Mouse (Mus musculus) neural tube, embryonic 11.5 days (tissue): ENCODE results near the gene Ppm1d. TPM values are rescaled to one million over a fixed set of nuclear protein-coding genes. Genes with fewer than 3 reads are reported as not detected.

Source experiments
- ATAC-seq: fragments of 200-750 bp; cut with Nextera tagmentation; 2 replicates; pipeline ENCODE4 v1.8.0; 2017; ENCODE audit warnings: moderate number of reproducible peaks, mild to moderate bottlenecking, moderate TSS enrichment, moderate library complexity; ENCODE audit not compliant: insufficient read depth, low FRiP score, low TSS enrichment
- DNase-seq: peaks from one replicate; pipeline ENCODE4 v3.0.0-alpha.2; 2015; ENCODE audit warnings: low spot score
- H3K27ac ChIP-seq: fragments of 300-500 bp; sonication (generic); 2 replicates; pipeline ENCODE4 v1.5.1; 2014; ENCODE audit warnings: low read depth, mild to moderate bottlenecking, low read length
- H3K27me3 ChIP-seq: fragments of 300-500 bp; sonication (generic); 2 replicates; pipeline ENCODE4 v1.6.1; 2014; ENCODE audit warnings: mild to moderate bottlenecking, low read length, mixed read lengths; ENCODE audit not compliant: control insufficient read depth, insufficient read depth
- H3K36me3 ChIP-seq: fragments of 300-500 bp; sonication (generic); 2 replicates; pipeline ENCODE4 v1.6.1; 2014; ENCODE audit warnings: mild to moderate bottlenecking, low read length, moderate library complexity, mixed read lengths; ENCODE audit not compliant: control insufficient read depth, insufficient read depth
- H3K4me1 ChIP-seq: fragments of 300-500 bp; sonication (generic); 2 replicates; pipeline ENCODE4 v1.6.1; 2014; ENCODE audit warnings: low read length, mixed read lengths; ENCODE audit not compliant: control insufficient read depth, insufficient read depth
- H3K4me2 ChIP-seq: fragments of 300-500 bp; sonication (generic); 2 replicates; pipeline ENCODE4 v1.6.1; 2014; ENCODE audit warnings: low read depth, mild to moderate bottlenecking, moderate library complexity
- H3K4me3 ChIP-seq: fragments of 300-500 bp; sonication (generic); 2 replicates; pipeline ENCODE4 v1.5.1; 2014; ENCODE audit warnings: low read depth, low read length
- H3K9ac ChIP-seq: fragments of 300-500 bp; sonication (generic); 2 replicates; pipeline ENCODE4 v1.6.1; 2014; ENCODE audit warnings: mild to moderate bottlenecking, low read length
- H3K9me3 ChIP-seq: fragments of 300-500 bp; sonication (generic); 2 replicates; pipeline ENCODE4 v1.6.1; 2016; ENCODE audit warnings: low read length; ENCODE audit not compliant: control insufficient read depth
- WGBS: fragments of 180-500 bp; shearing (Covaris S2); extraction: QIAGEN DNeasy Blood & Tissue Kit; methylation state at CpG from one replicate; pipeline ENCODE4 v1.1.7; 2014; 5-methylcytosine and 5-hydroxymethylcytosine counted together
- polyA plus RNA-seq: library from polyadenylated mRNA; unstranded; fragments of >200 nt; fragmentation: Nextera tagmentation; extraction: Ambion mirVana; gene quantifications from 2 replicates; pipeline ENCODE4 v1.2.1, GENCODE M21; 2014

The Ppm1d gene
- polyA plus RNA-seq, 1 experiment from 2014 or later, result 28.0 TPM

DNA sequence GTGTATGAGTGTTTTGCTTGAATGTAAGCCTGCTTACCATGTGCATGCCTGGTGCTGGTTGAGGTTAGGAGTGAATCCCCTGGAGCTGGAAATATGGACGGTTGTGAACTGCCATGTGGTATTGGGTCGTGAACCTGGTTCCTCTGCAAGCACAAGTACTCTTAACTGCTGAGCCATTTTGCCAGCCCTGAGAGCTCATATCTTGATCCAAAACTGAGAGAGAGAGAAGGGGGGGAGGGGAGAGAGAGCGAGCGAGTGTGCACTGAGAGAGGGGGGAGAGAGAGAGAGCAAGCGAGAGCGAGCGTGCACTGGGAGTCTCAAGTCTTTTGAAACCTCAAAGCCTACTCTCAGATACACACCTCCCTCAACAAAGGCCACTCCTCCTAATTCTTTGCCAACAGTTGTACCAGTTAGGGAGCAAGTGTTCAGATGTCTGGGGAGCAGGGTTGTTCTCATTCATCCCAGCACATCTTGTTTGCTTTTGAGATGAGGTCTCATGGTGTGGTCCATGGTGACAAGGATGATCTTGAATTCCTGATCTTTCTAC is 29.1 kb downstream of the Ppm1d start:
- Histone ChIP-seq H3K27ac (no peak overlapping the region), H3K4me3 (no peak overlapping the region), H3K36me3 (peaks cover 2% of the 10 kb centered on the region; the same call in 1 of the 2 replicates), H3K27me3 (no peaks in the 10 kb centered on the region), H3K4me1 (no peaks in the 10 kb centered on the region), H3K9ac (no peak overlapping the region), H3K4me2 (no peak overlapping the region), H3K9me3 (no peaks in the 10 kb centered on the region)
- 95% methylated on average over 7 of the region's 7 CpGs for WGBS
- no peak for ATAC-seq
- no peak for DNase-seq

DNA sequence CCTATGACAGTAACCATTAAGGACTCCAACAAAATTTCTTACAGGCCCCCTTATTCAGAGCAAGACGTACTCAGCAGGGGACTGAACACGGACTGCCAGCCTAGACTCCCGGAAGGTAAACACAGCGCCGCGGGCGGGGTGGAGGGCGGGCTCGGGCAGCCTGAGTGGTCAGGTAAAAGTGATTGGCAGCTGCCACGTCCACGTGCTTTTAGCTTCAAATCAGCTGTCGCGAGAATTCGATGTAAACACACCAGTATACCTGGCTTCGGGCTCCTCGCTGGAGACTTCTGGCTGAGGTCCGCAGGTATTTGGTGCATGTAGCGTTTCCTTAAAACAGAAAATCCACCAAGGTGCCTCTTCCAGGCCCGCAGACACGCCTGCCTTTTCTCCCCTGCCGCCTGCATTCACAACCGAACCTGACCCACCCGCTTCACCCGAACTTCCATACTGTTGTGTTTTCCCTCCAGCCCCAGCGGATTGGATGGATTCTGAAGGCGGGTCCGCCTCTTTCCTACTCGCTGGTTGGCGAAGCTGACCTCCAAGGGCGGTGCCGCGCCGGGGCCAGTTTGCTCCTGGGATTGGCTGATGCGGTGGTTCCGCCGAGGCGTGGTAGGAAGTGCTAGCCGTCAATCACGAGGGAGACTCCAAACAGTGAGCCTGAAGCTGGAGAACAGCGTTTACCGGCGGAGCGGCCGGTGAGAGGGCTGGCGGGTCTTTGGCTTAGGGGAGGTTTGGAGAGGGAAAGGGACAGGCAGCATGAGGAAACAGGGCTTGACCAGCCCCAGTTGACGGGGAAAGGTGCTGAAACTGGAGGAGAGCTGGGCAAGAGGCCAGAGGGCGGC is 41.7 kb downstream of the Ppm1d start, which contains the start of gene Bcas3:
Gene Bcas3, plus strand, starts transcription at position 629 of the 842 bp plus-strand sequence.
- Histone ChIP-seq H3K4me2 (peak within 1 kb of the TSS; percentile 84), H3K4me1 (no peaks in the 10 kb centered on the region; the same call in 1 of the 2 replicates), H3K36me3 (no peaks in the 10 kb centered on the region), H3K9ac (peak within 1 kb of the TSS; percentile 76), H3K9me3 (no peaks in the 10 kb centered on the region), H3K27ac (no peak within 1 kb of the TSS), H3K27me3 (no peaks in the 10 kb centered on the region), H3K4me3 (peak within 1 kb of the TSS; percentile 76)
- DNase-seq (peak; percentile 97), ATAC-seq (peak; percentile 98)
- 0% methylated on average over 47 of the region's 47 CpGs for WGBS

DNA sequence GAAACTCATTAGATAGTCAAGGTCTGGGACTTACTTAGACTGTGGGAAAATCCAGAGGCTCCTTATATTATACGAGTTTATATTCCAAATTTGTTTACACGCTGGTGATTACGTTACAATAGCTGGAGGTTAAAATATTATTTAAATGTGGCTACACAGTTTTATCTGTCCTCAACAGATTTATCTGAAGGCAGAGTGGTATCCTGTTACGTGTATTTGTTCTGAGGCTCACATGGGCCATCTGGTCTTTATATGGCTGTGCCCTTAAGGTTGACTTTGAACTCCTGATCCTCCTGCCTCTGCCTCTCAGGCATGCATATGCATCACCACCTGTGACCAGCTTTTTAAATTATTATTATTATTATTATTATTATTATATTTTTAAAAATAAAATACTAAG is 42.8 kb downstream of the Ppm1d start:
- ATAC-seq (no peak), DNase-seq (no peak)
- Histone ChIP-seq H3K4me3 (peak overlapping the region; percentile 76), H3K36me3 (no peaks in the 10 kb centered on the region), H3K9me3 (no peaks in the 10 kb centered on the region), H3K27me3 (no peaks in the 10 kb centered on the region), H3K4me1 (no peaks in the 10 kb centered on the region; the same call in 1 of the 2 replicates), H3K4me2 (peak overlapping the region; percentile 84), H3K27ac (no peak overlapping the region), H3K9ac (peak overlapping the region; percentile 76)
- 70% methylated on average over 4 of the region's 4 CpGs for WGBS

DNA sequence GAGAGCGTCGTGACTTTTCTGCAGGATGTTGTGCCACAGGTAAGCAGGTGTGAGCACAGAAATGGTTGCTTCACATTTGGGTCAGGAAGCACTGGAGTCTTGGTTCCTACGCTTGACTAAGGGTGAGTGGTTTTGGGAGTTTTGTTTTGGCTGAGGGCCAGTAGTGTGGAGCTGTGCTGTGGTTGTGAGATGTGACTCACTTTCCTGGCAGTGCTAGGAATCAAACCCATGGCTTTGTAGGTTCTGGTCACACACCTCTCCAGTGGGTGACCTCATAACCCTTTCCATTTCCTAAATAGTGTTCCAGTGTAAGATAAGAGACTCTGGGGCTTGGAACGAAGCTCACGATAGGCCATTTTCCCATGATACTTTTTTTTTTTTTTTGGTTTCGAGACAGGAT is 48.6 kb downstream of the Ppm1d start:
- DNase-seq (no peak), ATAC-seq (no peak)
- no peak overlapping the region for H3K4me2 ChIP-seq
- H3K9ac ChIP-seq, result no peak overlapping the region
- H3K27me3 ChIP-seq, result no peaks in the 10 kb centered on the region
- no peaks in the 10 kb centered on the region for H3K9me3 ChIP-seq
- H3K4me3 ChIP-seq, result no peak overlapping the region
- H3K36me3 ChIP-seq, result no peaks in the 10 kb centered on the region; the same call in 1 of the 2 replicates
- 93% methylated on average over 6 of the region's 6 CpGs for WGBS
- no peaks in the 10 kb centered on the region for H3K4me1 ChIP-seq
- H3K27ac ChIP-seq, result no peak overlapping the region

DNA sequence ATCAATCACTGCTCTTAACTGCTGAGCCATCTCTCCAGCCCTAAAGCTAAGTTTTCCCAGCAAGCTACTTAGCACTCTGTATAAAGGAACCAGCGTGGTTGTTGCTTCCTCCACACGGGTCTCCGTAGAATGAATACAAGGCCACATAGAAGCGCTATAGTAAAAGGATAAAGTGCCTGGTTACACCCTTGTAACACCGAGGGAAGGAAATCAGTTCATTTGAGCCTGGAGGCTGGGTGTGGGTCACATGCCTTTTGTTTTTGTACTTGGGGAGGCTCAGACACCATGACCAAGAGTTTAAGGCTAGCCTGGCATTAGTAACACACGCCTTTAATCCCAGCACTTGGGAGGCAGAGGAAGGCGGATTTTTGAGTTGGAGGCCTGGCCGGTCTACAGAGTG is 50.6 kb downstream of the Ppm1d start:
- Histone ChIP-seq H3K27ac (no peak overlapping the region), H3K9ac (no peak overlapping the region), H3K27me3 (no peaks in the 10 kb centered on the region), H3K4me3 (no peak overlapping the region), H3K4me1 (no peaks in the 10 kb centered on the region), H3K9me3 (no peaks in the 10 kb centered on the region), H3K4me2 (no peak overlapping the region), H3K36me3 (no peaks in the 10 kb centered on the region; the same call in 1 of the 2 replicates)
- 85% methylated on average over 8 of the region's 8 CpGs for whole genome bisulfite sequencing
- no peak for DNase-seq
- no peak for ATAC-seq

DNA sequence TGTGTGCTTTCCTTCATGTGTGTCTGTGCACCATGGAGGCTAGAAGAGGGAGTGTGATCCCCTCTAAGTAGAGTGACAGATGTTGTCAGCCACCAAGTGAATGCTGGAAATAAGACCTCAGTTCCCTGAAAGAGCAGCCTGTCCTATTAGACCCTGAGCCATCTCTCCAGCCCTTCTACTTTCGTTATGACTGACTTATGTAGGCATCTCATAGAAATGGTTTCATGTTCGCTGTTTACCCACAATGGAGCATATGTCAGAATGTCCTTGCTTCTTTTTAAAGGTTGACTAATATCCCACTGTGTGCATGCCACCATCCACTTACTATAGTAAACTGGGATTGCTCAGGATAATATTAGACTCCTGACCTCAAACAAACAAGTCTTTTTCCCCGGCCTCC is 55.1 kb downstream of the Ppm1d start:
- 90% methylated on average over 3 of the region's 3 CpGs for WGBS
- ATAC-seq (no peak), DNase-seq (no peak)
- Histone ChIP-seq H3K4me1 (no peaks in the 10 kb centered on the region), H3K4me2 (no peak overlapping the region), H3K27ac (no peak overlapping the region), H3K9me3 (no peaks in the 10 kb centered on the region), H3K36me3 (no peaks in the 10 kb centered on the region; the same call in 1 of the 2 replicates), H3K27me3 (no peaks in the 10 kb centered on the region), H3K4me3 (no peak overlapping the region), H3K9ac (no peak overlapping the region)

DNA sequence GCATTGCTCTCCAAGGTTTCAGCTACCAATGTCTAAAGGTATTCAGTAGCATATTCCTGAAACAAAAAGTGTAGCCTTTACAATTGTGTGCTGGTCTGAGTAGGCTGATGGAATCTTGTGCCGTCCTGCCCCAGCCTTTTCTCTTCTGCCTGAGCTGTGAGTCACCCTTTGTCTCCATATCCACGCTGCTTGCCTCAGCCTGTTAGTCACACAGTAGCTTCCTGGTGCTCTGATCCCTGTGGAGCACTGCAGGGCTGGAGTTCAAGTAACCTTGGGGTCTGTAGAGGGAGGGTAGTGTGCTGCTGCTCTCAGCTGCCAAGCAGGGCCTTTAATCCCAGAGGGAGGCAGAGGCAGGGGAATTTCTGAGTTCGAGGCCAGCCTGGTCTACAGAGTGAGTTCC is 56.8 kb downstream of the Ppm1d start:
- no peak for DNase-seq
- Histone ChIP-seq H3K27me3 (no peaks in the 10 kb centered on the region), H3K9ac (no peak overlapping the region), H3K4me1 (no peaks in the 10 kb centered on the region), H3K4me3 (no peak overlapping the region), H3K9me3 (no peaks in the 10 kb centered on the region), H3K27ac (no peak overlapping the region), H3K4me2 (no peak overlapping the region), H3K36me3 (no peaks in the 10 kb centered on the region; the same call in 1 of the 2 replicates)
- 78% methylated on average over 3 of the region's 3 CpGs for WGBS
- ATAC-seq, result no peak

DNA sequence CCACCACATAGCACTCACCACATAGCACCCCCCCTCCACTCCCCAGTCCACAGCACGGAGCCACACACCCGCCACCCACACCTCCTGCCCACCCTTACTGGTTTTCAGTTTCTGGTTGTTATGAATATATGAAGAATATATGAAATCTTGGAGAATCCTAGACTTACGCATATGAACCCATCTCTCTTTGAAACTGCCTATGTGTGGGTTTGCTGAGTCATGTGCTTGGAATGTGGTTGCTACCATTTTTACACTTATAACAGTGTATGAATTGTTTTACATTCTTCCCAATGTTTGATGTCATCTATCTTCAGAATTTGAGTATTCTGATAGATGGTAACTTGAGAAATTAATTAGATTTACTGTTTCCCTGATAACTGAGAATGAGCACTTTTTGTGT is 68.0 kb downstream of the Ppm1d start:
- 95% methylated on average over 3 of the region's 3 CpGs for WGBS
- H3K36me3 ChIP-seq, result no peaks in the 10 kb centered on the region

DNA sequence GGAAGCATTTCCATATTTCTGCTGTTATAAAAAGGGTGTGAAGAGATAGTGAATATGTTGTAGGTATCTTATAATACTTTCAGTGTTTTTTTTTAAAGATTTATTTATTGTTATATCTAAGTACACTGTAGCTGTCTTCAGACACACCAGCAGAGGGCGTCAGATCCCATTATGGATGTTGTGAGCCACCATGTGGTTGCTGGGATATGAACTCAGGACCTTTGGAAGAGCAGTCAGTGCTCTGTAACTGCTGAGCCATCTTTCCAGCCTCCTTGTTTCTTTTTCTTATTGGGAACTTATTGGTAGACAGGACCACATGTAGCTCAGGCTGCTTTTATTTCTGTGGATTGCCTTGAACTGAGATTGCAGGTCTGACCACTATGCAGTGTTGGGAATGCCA is 69.0 kb downstream of the Ppm1d start:
- ATAC-seq, result no peak
- H3K9ac ChIP-seq, result no peak overlapping the region
- H3K4me3 ChIP-seq, result no peak overlapping the region
- no peaks in the 10 kb centered on the region for H3K9me3 ChIP-seq
- WGBS, result 6% methylated on average over 1 of the region's 1 CpGs
- no peak overlapping the region for H3K27ac ChIP-seq
- H3K27me3 ChIP-seq, result no peaks in the 10 kb centered on the region
- no peak for DNase-seq
- no peaks in the 10 kb centered on the region for H3K36me3 ChIP-seq
- no peak overlapping the region for H3K4me2 ChIP-seq
- H3K4me1 ChIP-seq, result no peaks in the 10 kb centered on the region

More for the DNA sequence above, 68.0 kb downstream of the Ppm1d start:
- H3K9me3 ChIP-seq, result no peaks in the 10 kb centered on the region
- H3K4me3 ChIP-seq, result no peak overlapping the region
- no peaks in the 10 kb centered on the region for H3K27me3 ChIP-seq
- DNase-seq (no peak), ATAC-seq (no peak)
- no peak overlapping the region for H3K27ac ChIP-seq
- no peak overlapping the region for H3K9ac ChIP-seq
- H3K4me1 ChIP-seq, result no peaks in the 10 kb centered on the region
- no peak overlapping the region for H3K4me2 ChIP-seq
